Mouse (Mus musculus) heart, postnatal 10 days (tissue): ENCODE results near the gene Tshr. TPM values are rescaled to one million over a fixed set of nuclear protein-coding genes. Genes with fewer than 3 reads are reported as not detected.
A peak's percentile ranks its signal among the peaks of the same experiment; 100 is the strongest.
"Not testable (repeated sequence)": the region's sequence is repeated elsewhere in the genome, so short reads cannot be mapped to it uniquely, and the experiment has no call there.

Source experiments
- DNase-seq, 2 experiments: peaks; one replicate each; pipeline ENCODE4 v3.0.0; 2021
- intact Hi-C: fragments of 180-260 bp; cut with DNase I; formaldehyde crosslinking; loops from one replicate; pipeline ENCODE4 v1.15.1; 2025
- total RNA-seq, 2 experiments: library from RNA; stranded (reverse); gene quantifications; 2 replicates each; pipeline ENCODE4 v1.2.3; 2021

The Tshr gene
- under 1 TPM; 0.15 to 0.69 TPM for total RNA-seq

DNA sequence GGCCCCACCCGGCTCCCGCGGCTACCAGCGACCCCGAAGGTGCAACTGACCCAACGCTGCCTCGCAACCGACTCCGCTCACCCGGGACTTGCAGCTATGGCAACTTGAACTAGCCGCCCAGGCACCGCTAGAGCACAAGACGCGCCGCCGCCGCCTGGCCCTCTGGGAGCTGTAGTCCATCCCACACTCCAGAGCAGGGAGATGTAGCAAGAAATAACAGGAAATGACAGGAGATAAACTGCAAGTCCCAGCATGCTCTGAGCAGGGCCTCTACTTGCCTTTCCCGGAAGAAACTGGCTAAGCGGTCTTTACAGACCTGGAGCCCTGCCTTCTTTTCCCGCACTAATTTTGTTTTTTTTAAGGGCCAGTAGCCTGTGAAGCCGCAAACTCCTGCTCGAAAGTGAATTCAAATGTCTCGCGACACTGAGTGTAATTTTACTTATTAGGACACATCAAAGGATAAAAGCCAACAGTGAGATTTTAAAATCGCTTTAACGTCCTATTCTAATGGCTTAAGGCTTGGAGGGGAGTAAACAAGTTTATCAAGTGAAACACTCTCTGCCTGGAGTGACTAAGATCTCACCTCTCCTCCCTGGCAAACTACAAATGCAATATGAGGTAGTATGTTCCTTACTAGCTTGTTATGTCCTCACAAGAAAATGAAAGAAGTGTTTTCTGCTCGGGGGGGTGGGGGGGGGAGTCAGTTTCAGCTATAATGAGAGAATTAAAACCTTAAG lies at the start of gene Tshr, which contains the start of gene Cep128:
Gene Tshr, plus strand, starts transcription at position 283 of the 737 bp plus-strand sequence.
Gene Cep128, minus strand, starts transcription at position 129 of the 737 bp plus-strand sequence.
- intact Hi-C loops: no loop called here
- DNase-seq: peak; percentile 94 to 96

DNA sequence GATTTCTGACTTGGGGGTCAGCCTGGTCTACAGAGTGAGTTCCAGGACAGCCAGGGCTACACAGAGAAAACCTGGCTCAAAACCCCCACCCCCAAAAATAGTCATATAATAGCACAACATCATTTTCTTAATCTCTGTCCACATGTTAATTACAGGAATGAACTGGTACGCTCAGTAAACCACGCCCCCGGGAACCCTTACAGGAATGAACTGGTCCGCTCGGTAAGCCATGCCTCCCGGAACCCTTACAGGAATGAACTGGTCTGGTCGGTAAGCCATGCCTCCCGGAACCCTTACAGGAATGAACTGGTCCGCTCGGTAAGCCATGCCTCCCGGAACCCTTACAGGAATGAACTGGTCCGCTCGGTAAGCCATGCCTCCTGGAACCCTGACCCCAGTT lies 45.7 kb upstream of the Tshr start:
- DNase-seq, intact Hi-C loops: not testable (repeated sequence)

DNA sequence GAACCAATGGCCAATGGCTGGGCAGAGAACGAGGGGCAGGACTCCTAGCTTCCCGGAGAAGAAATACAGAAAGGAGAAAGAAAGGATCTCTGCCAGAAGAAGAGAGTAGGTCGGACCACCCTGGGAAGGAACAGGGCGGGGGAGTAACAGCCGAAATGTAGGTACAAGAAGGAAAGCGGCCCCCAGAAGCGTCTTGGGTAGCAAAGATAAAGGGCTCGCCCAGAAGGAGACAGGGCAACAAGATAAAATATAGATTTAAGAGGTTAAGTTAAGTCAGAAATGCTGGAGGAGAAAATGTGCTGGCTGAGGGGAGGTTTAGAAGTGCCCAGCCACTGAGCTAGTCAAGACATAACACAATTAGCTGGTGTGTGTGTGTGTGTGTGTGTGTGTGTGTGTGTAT lies 30.6 kb upstream of the Tshr start:
- intact Hi-C loops: no loop called here
- DNase-seq: no peak

DNA sequence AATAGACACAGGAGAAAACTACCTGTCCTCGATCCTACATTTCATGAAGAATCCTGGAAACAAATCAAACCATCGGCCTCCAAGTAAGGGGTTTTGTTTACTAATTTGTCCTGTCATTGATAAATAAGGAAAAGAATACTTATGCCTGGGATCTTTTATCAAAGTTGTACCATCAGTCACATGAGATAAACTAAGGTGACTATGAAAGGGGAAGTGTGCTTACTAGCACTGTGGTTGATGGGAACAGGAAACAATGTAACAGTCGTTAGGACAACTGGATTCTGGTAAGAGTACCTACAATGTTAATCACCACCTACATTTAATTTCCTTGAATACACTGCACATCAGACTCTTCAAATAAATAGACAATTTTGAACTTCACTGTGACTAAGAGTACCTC lies 15.2 kb upstream of the Tshr start:
- DNase-seq: no peak
- intact Hi-C loops: no loop called here

DNA sequence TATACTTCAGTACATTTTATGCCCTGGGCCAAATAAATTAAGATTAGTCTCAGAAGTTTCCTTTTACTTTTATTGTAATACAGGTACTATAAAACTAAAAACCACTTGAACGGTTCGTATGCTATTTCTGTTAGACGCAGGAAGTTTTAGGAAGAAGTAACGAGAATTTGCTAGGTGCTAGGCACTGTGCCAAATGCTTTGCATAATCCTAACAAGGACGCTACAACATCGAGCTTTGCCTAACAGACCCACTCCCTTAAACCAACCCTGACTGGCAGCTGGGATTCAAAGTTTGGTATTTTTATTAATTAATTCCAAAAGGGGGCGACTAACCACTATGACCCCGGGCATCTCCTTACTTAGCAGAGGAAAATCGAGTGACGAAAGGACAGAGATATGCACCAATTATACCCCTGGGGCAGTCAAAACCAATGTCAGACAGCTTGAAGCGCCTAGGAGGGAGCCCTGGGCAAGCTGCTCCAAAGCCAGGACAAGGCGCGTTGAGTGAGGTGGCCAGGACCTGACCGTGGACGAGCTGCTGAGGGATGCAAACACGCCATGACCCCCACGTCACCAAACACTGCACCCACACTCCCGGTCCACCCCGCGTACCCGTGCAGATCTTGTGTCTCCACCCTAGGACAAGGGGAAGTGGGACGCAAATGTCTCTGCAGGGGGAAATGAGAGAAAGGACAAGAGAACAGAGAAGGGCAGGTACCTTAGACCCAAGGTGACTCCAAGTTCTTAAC lies 673 bp upstream of the Tshr start:
- intact Hi-C loops: no loop called here

DNA sequence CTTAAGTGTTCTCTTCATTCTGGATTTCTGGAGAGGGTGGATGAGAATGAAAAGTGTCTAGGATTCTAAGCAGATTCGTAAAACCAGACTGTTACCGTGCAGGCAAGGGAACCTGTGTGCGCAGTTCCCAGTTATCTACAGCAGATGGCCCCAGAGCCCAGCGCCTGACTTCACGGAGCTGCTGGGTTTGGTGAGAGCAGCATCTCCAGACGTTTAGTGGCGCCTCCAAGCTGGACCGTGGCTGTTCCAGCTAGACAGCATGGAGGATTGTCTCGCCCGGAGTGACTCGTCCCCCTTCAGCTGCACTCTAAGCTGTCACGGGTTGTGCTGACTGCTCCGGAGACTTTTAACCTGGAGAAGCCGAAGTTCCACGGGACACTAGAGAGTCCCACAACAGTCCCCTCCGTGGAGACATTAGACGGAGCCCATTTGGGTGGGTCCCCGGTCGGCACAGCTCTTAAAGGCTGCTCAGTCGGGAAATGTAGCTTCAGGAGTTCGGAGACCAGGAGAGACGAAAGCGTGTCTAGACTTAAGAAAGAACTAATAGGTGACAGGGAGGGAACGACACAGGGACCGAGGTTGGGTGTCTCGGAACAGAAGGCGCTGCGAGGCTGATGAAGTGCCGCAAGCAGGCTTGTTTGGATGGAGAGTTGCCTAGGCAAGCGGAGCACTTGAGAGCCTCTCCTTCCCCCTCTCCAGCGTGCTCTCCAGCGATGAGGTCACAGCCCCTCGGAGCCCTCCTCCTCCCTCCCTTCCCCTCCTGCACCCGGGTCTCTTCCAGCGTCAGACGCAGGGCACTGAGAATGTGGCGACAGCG lies 16.1 kb downstream of the Tshr start:
- intact Hi-C loops: loop anchor here (5.0 kb wide), 1 partner anchor 397 kb away; no protein-coding TSS in a partner anchor
- peak; percentile 69 to 78 for DNase-seq

More for the DNA sequence above, 673 bp upstream of the Tshr start:
- peak in 1 of 2 experiments; percentile 10 for DNase-seq

DNA sequence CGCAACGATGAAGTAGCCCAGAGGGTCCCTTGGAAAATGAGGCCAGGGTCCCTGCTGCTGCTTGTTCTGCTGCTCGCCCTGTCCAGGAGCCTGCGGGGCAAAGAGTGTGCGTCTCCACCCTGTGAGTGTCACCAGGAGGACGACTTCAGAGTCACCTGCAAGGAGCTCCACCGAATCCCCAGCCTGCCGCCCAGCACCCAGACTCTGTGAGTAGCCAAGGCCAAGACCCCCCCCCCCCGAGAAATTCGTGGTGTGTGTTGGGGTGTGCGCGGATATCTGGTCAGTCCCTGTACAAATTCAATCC lies 16.6 kb downstream of the Tshr start:
- DNase-seq: no peak
- intact Hi-C loops: loop anchor here (5.0 kb wide), 1 partner anchor 396 kb away; no protein-coding TSS in a partner anchor

DNA sequence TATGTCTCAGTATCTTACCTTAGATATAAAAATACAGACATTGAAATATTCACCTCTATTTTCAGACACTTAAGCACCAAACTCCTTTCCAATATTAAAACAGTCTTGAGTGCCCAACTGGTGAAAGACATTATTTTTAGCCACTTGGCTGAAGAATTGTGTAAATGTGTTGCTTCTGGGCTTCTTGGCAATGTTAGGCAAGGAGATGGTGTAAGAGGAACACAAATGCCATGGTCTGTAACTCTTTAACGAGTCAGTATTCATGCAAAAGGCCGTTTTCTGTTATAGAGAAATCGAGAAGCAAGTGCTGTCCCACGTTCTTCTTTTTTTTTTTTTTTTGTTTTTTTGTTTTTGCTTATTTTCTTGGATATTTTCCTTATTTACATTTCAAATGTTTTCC lies 25.9 kb downstream of the Tshr start:
- DNase-seq: no peak
- intact Hi-C loops: no loop called here

DNA sequence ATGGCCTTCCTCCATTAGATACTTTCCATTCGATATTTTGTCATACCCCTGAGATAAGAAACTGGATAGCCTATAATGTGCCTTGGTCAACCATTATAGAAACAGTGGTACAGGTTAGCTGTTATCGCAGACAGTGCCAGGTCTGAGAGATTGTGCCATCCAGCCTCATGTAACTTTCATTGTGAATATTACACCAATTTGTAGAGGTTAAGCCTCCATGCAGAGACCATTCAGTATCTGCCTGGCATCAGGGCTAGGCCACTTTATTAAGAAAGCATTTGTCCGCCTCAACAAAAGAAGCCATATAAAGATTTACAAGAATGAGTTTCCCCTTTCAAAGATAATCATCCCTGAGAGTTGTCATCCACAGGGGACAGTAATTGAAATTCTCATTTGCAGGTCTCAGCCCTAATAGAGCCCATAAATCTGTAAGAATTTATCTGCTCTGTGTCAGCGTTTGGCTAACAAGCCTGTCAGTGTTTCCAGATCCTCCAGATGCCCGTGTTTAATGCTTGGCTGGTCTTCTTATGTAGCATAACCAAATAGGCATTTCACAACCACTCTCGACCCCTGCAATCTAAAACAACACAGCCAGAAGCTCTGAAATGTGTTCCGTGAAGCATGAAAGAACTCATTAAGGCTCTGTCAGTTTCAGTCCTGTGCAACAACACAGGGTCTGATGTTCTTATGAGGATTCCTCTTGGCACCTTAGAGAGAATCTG lies 28.3 kb downstream of the Tshr start:
- intact Hi-C loops: no loop called here
- DNase-seq: no peak

DNA sequence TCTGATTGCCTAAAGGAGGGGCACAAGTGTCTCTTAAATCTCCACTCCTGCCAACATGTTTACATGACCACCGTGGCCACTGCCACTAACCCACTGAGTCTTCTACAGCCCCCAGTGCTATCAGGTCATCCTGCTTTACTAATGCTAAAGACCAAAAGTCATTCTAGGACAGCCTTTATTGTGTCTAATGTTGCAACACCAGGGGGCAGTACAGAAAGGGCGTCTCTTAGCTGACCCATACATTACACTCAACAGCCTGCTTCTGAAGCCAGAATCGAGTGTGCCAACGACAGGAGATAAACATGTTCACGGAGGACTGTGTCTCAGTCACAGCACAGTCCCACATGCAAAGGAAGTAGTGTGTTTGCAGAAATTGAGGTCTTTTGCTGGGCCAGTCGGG lies 30.7 kb downstream of the Tshr start:
- no peak for DNase-seq
- intact Hi-C loops: no loop called here

DNA sequence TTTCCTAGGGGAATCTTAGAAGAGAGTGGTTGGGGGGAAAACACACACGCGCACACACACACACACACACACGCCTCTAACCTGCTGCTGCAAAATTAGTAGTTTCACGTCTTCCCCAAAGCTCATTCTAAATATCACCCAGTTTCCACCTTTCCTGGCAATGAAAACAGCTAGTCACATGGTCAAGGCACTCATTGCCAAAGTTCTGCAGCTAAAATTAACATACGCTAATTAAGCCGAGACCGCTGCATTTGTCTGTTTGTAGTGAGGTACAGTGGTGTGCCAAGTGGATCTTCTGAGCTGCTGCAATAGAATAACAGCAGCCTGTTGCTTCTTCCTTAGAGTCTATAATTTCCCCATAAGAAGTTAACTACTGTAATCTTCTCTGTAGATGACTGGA lies 32.5 kb downstream of the Tshr start:
- DNase-seq: no peak
- intact Hi-C loops: no loop called here

DNA sequence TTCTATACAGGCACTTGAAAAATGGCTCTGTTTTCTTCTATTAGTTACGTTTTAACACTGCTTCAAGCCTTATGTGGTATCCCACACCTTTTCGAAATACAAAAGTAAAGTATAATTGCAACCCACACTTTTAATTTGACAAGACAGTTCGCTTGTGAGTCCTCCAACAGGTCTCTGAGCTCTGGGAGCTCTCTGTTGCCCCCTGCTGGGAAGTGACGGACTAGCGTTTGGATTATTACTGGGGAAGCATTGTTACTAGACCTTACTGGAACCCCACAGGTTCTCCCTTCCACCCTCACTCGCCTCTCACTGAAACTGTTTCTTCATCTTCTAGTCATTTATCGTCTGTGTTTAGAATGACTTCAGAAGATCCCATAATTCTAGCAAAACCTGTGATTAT lies 34.4 kb downstream of the Tshr start:
- DNase-seq: peak; percentile 60 to 72
- intact Hi-C loops: no loop called here

DNA sequence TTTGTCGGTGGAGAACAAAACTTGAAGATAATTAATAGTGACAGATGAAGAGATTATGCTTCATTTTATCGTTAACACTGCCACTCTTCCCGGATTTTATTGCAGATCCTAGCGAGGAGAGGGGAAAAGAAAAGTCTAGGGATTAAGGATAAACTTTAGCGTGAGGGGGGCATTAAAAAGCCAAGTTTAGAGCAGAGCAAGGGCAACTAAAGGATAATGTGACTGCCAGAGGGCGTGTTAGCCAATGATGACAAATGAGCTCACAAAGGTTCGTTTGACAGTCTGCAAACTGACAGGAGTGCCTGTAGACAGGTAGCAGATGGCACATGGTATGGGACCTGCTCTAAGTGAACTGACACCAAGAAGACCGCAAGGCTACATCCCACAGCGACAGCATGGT lies 36.9 kb downstream of the Tshr start:
- intact Hi-C loops: no loop called here

DNA sequence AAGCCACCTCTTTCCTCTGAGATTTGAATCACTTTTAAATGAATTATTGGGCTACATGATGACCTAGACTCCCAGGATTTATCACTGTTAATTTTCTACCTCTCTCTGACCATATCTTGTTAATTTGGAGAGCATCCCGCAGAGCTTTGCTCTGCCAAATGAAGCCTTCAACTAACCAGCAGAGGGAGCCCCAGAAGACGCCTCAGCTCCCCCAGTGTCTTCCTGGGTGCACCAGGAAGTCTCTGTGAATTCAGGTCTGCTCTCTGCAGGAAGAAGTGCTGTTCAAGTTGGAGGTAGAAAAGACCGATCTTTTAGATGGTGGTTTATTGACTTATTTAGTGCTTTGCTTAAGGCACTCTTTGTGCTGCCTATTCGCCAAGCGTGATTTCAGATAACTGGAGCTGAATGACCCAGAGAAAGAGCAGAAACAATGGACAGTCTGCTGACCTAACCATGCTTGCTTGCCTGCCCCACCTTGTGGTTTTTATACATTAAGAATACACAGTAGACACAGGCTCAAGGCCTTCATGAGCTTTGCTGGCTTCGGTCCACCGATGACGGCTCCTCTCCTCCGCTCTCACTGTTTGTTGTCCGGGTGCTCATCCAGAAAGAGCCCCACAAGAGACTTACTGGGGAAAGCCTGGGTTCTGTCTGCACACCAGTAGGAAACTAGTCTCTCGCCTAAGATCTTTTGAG lies 38.9 kb downstream of the Tshr start:
- DNase-seq: peak; percentile 23 to 40
- intact Hi-C loops: no loop called here

More for the DNA sequence above, 36.9 kb downstream of the Tshr start:
- no peak for DNase-seq

DNA sequence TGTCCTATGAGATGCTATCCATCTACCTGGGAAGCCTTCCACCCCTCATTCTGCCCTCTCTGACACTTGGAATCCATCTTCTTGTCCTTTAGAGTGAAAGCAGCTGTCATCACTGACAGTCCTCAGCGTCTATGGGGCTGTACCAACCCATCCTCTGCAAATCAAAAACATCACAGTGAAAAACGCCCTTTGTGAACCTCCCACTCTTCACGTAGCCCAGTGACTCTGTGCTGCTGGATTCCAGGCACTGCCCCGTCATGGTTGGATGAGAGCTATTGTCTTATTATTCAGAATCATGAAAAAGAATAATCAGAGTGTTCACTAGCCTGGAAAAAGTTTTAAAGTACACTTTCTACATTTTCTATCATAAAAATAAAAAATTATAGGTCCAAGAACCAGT lies 42.1 kb downstream of the Tshr start:
- DNase-seq: no peak
- intact Hi-C loops: no loop called here

DNA sequence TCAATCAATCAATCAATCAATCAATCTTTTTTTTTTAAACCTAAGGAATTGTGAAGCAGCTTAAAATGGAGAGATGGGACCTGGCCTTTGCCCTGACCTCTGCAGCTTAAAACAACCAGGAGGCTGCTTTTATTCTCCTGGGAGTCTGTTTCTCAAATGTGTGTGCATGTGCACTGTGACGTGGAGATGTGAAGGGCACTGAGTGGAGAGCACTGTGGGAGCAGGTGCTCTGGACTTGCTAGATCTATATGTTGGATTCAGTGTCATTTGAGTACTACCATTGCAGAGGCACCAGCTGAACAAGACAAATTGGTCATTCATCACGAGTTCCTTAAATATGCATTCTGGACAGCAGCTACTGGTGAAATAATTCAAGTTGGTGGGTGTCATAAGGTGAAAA lies 42.8 kb downstream of the Tshr start:
- DNase-seq: no peak
- intact Hi-C loops: no loop called here

DNA sequence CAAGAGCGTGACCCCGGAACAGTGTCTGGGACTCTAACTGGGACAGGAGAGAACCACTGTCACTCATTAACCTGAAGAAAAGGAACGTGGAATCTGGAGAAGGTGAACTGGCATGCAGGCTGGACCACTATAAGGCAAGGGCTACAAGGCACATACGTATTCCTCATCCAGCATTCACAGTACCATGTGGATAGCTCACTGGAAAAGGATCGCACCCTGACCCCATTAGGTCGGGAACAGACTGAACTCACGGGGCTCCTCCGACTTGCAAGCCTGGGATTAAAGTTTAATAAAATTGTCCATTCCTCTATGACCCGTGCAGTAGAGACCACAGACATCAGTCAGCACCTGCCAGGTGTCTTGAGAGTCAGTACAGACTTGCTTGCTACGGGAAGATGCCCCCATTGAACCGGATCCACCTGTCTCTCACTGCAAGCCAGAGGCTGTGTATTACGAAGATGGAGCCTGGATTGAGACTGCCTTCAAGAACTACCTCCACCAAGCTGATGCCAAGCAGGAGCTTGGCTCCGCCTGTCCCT lies 97.9 kb downstream of the Tshr start:
- DNase-seq: no peak
- intact Hi-C loops: no loop called here

DNA sequence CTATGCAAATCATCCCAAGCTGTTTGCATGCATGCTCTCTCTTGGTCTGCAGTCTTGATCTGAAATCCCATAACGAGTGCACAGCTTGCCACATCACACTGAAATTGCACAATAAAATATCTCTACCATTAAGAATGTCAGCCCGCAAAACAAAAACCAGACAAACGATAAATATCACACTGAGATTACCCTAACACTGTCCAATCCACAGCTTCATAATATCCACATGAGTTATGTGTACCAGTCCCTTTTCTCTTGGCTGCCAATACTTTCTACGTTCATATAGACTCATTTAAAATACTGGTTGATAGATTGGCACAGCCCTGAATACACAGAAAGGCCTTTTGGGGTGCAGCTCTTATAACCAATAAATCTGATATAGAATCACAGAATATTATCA lies 102.0 kb downstream of the Tshr start:
- intact Hi-C loops: no loop called here
- DNase-seq: no peak

DNA sequence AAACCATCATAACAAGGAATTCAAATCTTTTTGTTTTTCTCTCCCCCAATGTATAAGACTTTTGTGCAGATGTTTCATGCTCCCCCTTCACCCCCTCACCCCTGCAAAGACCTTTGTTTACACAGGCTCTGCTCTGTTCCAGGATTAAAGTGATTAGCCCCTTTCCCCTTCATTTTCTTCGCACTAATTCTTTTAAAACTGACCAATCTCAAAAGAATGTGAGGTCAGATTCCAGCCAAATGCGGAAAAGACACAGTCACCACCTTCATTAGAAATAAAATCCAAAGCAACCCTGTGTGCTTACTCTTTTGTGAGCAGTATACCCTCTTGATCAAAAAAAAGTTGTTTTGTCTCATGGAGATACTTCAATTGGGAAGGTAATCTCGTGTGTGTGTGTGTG lies 104.0 kb downstream of the Tshr start:
- intact Hi-C loops: no loop called here
- no peak for DNase-seq
